Mouse (Mus musculus) right cerebral cortex, adult 18-20 months (tissue): ENCODE measurements around the gene Btbd35f24.
"Not testable (repeated sequence)": the region's sequence is repeated elsewhere in the genome, so short reads cannot be mapped to it uniquely, and the experiment has no call there.

Source experiments
- DNase-seq: peaks from one replicate; pipeline ENCODE4 v3.0.0; 2022; ENCODE audit warnings: mixed read lengths

Gene Btbd35f24

DNA sequence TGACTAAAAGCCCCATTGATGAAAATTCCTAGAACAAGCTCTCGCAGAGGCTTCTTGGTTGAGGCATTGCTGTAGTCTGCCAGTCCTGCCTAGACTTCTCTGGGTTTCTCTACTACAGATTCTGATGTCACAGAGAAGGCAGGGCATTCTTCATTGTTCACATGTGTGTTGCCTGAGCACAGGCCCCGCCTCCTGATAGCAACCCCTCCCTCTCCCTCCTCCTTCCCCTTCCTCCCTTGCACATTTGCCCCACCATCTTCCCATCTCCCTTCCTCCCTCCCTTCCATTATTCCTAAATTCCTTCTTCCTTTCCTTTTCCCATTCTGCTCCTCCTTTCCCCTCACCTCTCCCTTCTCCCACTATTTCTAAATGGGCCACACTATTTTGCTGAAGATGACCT is at the start of gene Btbd35f24:
TSS of gene Btbd35f24 (minus strand) at position 101 of the 400 bp plus-strand sequence.
- DNase-seq: not testable (repeated sequence)
